Mouse (Mus musculus): ENCODE results near the gene Dnah8. TPM values are rescaled to one million over a fixed set of nuclear protein-coding genes. Genes with fewer than 3 reads are reported as not detected.
A peak's percentile ranks its signal among the peaks of the same experiment; 100 is the strongest.

Gene Dnah8
- polyA plus RNA-seq, 1 experiment: 0.50 TPM

- Histone ChIP-seq H3K4me3 (ENCODE audit: insufficient read depth, low read length) (no peak overlapping the region), H3K27ac (ENCODE audit: insufficient read depth, low read length) (no peak overlapping the region), H3K4me1 (ENCODE audit: control insufficient read depth, insufficient read depth, low read length) (no peaks in the 10 kb centered on the region)
- TF ChIP-seq POLR2A (IDR thresholded peaks at IDR 0.05; ENCODE audit: extremely low read depth, insufficient read depth, low read length) (no peak), CTCF (IDR thresholded peaks at IDR 0.05; ENCODE audit: extremely low read depth, insufficient read depth, low read length) (no peak)
These were observed 246.9 kb downstream of the Dnah8 start for GRCm38 (mm10) chr17:30871040-30871439.

GRCm38 (mm10) chr17:30874276-30874675, 250.1 kb downstream of the Dnah8 start:
- TF ChIP-seq CTCF (IDR thresholded peaks at IDR 0.05; ENCODE audit: extremely low read depth, insufficient read depth, low read length): no peak
- TF ChIP-seq POLR2A (IDR thresholded peaks at IDR 0.05; ENCODE audit: extremely low read depth, insufficient read depth, low read length): no peak

GRCm38 (mm10) chr17:30877456-30877855, 253.3 kb downstream of the Dnah8 start:
- H3K27ac ChIP-seq (ENCODE audit: insufficient read depth, low read length): no peak overlapping the region
- no peak overlapping the region for H3K4me3 ChIP-seq (ENCODE audit: insufficient read depth, low read length)
- TF ChIP-seq CTCF (IDR thresholded peaks at IDR 0.05; ENCODE audit: extremely low read depth, insufficient read depth, low read length): no peak
- TF ChIP-seq POLR2A (IDR thresholded peaks at IDR 0.05; ENCODE audit: extremely low read depth, insufficient read depth, low read length): no peak
- no peaks in the 10 kb centered on the region for H3K4me1 ChIP-seq (ENCODE audit: control insufficient read depth, insufficient read depth, low read length)

More at GRCm38 (mm10) chr17:30874276-30874675, 250.1 kb downstream of the Dnah8 start:
- Histone ChIP-seq H3K4me3 (ENCODE audit: insufficient read depth, low read length) (no peak overlapping the region), H3K27ac (ENCODE audit: insufficient read depth, low read length) (no peak overlapping the region), H3K4me1 (ENCODE audit: control insufficient read depth, insufficient read depth, low read length) (no peaks in the 10 kb centered on the region)

GRCm38 (mm10) chr17:30878626-30879025, 254.5 kb downstream of the Dnah8 start:
- Histone ChIP-seq H3K4me1 (ENCODE audit: control insufficient read depth, insufficient read depth, low read length) (no peaks in the 10 kb centered on the region), H3K27ac (ENCODE audit: insufficient read depth, low read length) (no peak overlapping the region), H3K4me3 (ENCODE audit: insufficient read depth, low read length) (no peak overlapping the region)
- no peak for TF ChIP-seq POLR2A (IDR thresholded peaks at IDR 0.05; ENCODE audit: extremely low read depth, insufficient read depth, low read length)
- no peak for TF ChIP-seq CTCF (IDR thresholded peaks at IDR 0.05; ENCODE audit: extremely low read depth, insufficient read depth, low read length)

GRCm38 (mm10) chr17:30880391-30880790, 256.2 kb downstream of the Dnah8 start:
- Histone ChIP-seq H3K4me1 (ENCODE audit: control insufficient read depth, insufficient read depth, low read length) (no peaks in the 10 kb centered on the region), H3K27ac (ENCODE audit: insufficient read depth, low read length) (no peak overlapping the region), H3K4me3 (ENCODE audit: insufficient read depth, low read length) (no peak overlapping the region)
- TF ChIP-seq CTCF (IDR thresholded peaks at IDR 0.05; ENCODE audit: extremely low read depth, insufficient read depth, low read length): no peak
- no peak for TF ChIP-seq POLR2A (IDR thresholded peaks at IDR 0.05; ENCODE audit: extremely low read depth, insufficient read depth, low read length)

GRCm38 (mm10) chr17:30881001-30881400, 256.8 kb downstream of the Dnah8 start:
- Histone ChIP-seq H3K4me1 (ENCODE audit: control insufficient read depth, insufficient read depth, low read length) (no peaks in the 10 kb centered on the region), H3K4me3 (ENCODE audit: insufficient read depth, low read length) (no peak overlapping the region), H3K27ac (ENCODE audit: insufficient read depth, low read length) (no peak overlapping the region)
- TF ChIP-seq CTCF (IDR thresholded peaks at IDR 0.05; ENCODE audit: extremely low read depth, insufficient read depth, low read length) (no peak), POLR2A (IDR thresholded peaks at IDR 0.05; ENCODE audit: extremely low read depth, insufficient read depth, low read length) (no peak)

GRCm38 (mm10) chr17:30882206-30882605, 258.1 kb downstream of the Dnah8 start:
- H3K4me3 ChIP-seq (ENCODE audit: insufficient read depth, low read length): no peak overlapping the region
- H3K27ac ChIP-seq (ENCODE audit: insufficient read depth, low read length): no peak overlapping the region
- H3K4me1 ChIP-seq (ENCODE audit: control insufficient read depth, insufficient read depth, low read length): no peaks in the 10 kb centered on the region
- TF ChIP-seq POLR2A (IDR thresholded peaks at IDR 0.05; ENCODE audit: extremely low read depth, insufficient read depth, low read length) (no peak), CTCF (IDR thresholded peaks at IDR 0.05; ENCODE audit: extremely low read depth, insufficient read depth, low read length) (no peak)

GRCm38 (mm10) chr17:30883534-30883933, 259.4 kb downstream of the Dnah8 start:
- H3K4me3 ChIP-seq (ENCODE audit: insufficient read depth, low read length): no peak overlapping the region
- no peaks in the 10 kb centered on the region for H3K4me1 ChIP-seq (ENCODE audit: control insufficient read depth, insufficient read depth, low read length)
- H3K27ac ChIP-seq (ENCODE audit: insufficient read depth, low read length): no peak overlapping the region
- TF ChIP-seq POLR2A (IDR thresholded peaks at IDR 0.05; ENCODE audit: extremely low read depth, insufficient read depth, low read length) (no peak), CTCF (IDR thresholded peaks at IDR 0.05; ENCODE audit: extremely low read depth, insufficient read depth, low read length) (no peak)

GRCm38 (mm10) chr17:30892086-30892485, 267.9 kb downstream of the Dnah8 start:
- Histone ChIP-seq H3K4me3 (ENCODE audit: insufficient read depth, low read length) (no peak overlapping the region), H3K27ac (ENCODE audit: insufficient read depth, low read length) (no peak overlapping the region), H3K4me1 (ENCODE audit: control insufficient read depth, insufficient read depth, low read length) (no peaks in the 10 kb centered on the region)
- TF ChIP-seq POLR2A (IDR thresholded peaks at IDR 0.05; ENCODE audit: extremely low read depth, insufficient read depth, low read length) (no peak), CTCF (IDR thresholded peaks at IDR 0.05; ENCODE audit: extremely low read depth, insufficient read depth, low read length) (no peak)

GRCm38 (mm10) chr17:30892730-30893129, 268.6 kb downstream of the Dnah8 start:
- no peaks in the 10 kb centered on the region for H3K4me1 ChIP-seq (ENCODE audit: control insufficient read depth, insufficient read depth, low read length)

More at GRCm38 (mm10) chr17:30892730-30893129, 268.6 kb downstream of the Dnah8 start:
- TF ChIP-seq POLR2A (IDR thresholded peaks at IDR 0.05; ENCODE audit: extremely low read depth, insufficient read depth, low read length) (no peak), CTCF (IDR thresholded peaks at IDR 0.05; ENCODE audit: extremely low read depth, insufficient read depth, low read length) (peak; percentile 36; the same call in 1 of the 2 replicates)
- Histone ChIP-seq H3K27ac (ENCODE audit: insufficient read depth, low read length) (no peak overlapping the region), H3K4me3 (ENCODE audit: insufficient read depth, low read length) (no peak overlapping the region)
